Mouse (Mus musculus) stomach, postnatal 0 days (tissue): ENCODE measurements around the gene Rgs8.

Experiments
- CTCF ChIP-seq: IDR thresholded peaks from 2 replicates; pipeline ENCODE4 v1.5.1; 2016; ENCODE audit warnings: antibody characterized with exemption, low read depth, mild to moderate bottlenecking, moderate library complexity
- EP300 ChIP-seq: optimal IDR thresholded peaks from 2 replicates; pipeline ENCODE3; 2016; ENCODE audit warnings: antibody characterized with exemption

GRCm38 (mm10) chr1:153694372-153695120 lies 41.7 kb downstream of the Rgs8 start:
- TF ChIP-seq CTCF (no peak), EP300 (no peak)
